Mouse (Mus musculus): Measurements from ENCODE around the gene Trex1.

GRCm38 (mm10) chr9:109107341-109107740 lies 47.8 kb upstream of the Trex1 start:
- no peak for TF ChIP-seq EP300 (optimal IDR thresholded peaks at IDR 0.05)
- no peak for TF ChIP-seq CTCF (IDR thresholded peaks at IDR 0.05; ENCODE audit: low read depth)

All from stomach, postnatal 0 days (tissue).